Mouse (Mus musculus) liver, adult (tissue): ENCODE data around the gene Uso1.

Experiments used
- GATA4 ChIP-seq: IDR thresholded peaks from 2 replicates; pipeline ENCODE4 v1.6.1; 2014; ENCODE audit warnings: mild to moderate bottlenecking, low read length; ENCODE audit not compliant: insufficient replicate concordance

Uso1 gene

GRCm38 (mm10) chr5:92245483-92245882 lies 107.7 kb downstream of the Uso1 start:
- TF ChIP-seq GATA4, result no peak

GRCm38 (mm10) chr5:92248614-92249013 lies 110.9 kb downstream of the Uso1 start:
- no peak for TF ChIP-seq GATA4

DNA sequence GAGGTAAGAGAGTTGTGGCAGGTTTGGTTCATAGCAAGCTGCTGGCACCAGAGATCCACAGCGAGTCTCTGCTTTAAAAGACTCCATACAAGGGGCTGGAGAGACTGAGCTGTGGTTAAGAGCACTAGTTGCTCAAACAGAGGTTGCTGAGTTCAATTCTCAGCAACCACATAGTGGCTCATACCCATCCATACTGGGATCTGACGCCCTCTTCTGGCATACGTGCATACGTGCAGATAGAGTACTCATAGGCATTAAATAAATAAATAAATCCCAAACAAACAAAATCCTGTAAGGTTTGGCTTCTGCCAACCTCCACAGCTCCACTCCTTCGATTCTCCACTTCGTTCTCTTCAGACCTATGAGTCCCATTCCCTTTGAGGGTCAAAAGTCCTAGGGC lies 114.3 kb downstream of the Uso1 start:
- TF ChIP-seq GATA4, result no peak
